Mouse (Mus musculus) neutrophil, adult 83 days (primary cell): ENCODE data around the gene Prm3. TPM values are rescaled to one million over a fixed set of nuclear protein-coding genes. Genes with fewer than 3 reads are reported as not detected.

ENCODE experiments used
- total RNA-seq, 2 experiments: library from RNA; stranded (reverse); gene quantifications; one replicate each; pipeline ENCODE4 v1.2.4; 2023

Prm3 gene
- total RNA-seq = not detected

DNA sequence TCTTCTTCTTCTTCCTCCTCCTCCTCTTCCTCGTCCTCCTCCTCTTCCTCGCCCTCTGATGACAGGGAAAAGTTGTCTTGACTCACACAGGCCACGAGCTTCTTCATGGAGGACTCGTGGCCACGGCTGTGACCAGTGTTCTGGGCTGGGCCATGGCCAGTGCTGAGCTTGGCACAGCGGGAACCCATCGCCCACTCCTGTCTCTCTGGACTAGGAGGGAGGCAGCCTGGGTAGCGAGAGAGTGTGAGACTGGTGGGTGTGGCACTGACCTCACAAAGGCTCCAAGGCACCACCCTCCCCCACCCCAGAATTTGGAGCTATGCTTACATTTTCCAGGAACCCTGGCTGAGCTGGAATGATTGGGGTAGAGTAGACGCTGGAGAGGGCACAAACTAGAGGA, at the start of gene Prm3:
Prm3 (minus strand) TSS at position 213 of the 400 bp plus-strand sequence.

DNA sequence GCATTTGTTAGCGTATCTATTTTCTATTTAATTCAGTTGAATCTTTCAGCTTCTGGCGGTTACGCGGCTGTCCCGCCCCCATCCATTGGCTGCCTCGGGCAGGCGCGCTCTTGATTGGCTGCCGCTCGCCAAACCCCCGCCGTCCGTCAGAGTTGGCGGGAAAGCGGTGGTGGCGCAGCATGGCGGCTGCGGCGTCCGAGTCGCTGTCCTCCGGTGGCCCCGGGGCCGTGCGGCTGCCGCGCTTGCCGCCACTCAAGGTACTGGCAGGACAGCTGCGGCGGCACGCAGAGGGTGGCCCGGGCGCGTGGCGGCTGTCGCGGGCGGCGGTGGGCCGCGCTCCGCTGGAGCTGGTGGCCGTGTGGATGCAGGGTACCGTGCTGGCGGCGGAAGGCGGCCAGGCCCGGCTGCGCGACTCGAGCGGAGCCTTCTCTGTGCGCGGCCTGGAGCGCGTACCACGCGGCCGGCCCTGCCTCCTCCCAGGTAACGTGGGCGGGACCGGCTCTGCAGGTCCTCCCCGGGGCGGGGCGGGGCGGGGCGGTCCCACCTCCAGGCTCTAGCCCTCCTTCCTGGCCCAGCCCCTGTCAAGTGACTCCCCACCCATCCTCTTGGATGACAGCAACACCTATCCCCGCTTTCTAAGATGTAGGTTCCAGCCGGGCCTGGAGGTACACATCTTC, 44.3 kb upstream of the Prm3 start, which contains the start of gene Rmi2:
Rmi2 (plus strand) TSS at position 149 of the 677 bp plus-strand sequence.

DNA sequence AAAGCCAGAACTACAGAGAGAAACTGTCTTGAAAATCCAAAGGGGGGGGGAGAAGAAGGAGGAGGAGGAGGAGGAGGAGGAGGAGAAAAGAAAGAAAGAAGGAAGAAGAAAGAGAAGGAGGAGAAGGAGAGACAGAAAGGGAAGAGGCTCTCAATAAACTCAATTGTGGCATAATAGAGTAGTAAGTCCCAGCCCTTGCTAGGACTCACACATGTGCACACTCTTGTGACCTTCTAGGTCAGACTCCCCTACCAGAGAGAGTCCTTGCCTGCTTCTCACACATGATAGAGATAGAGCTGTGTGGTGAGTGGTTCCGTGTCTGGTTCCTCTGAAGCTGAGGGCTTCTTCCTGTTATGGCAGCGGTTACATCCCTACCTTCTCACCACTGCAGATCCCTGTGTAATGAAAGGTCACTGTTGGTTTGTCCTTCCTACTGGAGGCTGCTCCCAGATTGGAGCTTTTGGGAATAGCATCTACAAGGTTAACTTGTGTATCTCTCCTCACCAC, 22.2 kb upstream of the Prm3 start, which contains the start of gene Gm11172:
Gm11172 (plus strand) TSS at position 51 of the 507 bp plus-strand sequence.

GRCm38 (mm10) chr16:10805789-10806527, 15.2 kb upstream of the Prm3 start, which contains the start of gene Prm1:
Gene Prm1 (minus strand): TSS chr16:10805839.

DNA sequence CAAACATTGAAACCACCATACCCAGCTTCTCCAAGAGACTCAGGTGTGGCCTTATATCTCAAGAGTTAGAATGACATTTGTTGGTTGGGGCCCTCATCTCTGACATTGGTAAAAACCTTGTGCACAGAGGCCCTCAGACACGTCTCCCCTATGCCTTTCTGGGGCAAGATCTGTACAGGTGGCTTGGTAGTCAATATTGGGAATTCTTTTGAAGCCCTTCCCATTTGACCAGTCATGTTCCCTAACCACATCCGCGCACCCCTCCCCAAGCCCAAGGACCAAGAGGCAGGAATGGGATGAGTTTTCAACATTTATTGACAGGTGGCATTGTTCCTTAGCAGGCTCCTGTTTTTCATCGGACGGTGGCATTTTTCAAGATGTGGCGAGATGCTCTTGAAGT, 5.3 kb upstream of the Prm3 start, which contains the start of gene Prm2:
Prm2 (minus strand) TSS at position 101 of the 400 bp plus-strand sequence.

GRCm38 (mm10) chr16:10788271-10788670, 2.4 kb downstream of the Prm3 start, which contains the start of gene Tnp2:
Gene Tnp2 (minus strand): TSS chr16:10788660.

GRCm38 (mm10) chr16:10785371-10786231, 5.1 kb downstream of the Prm3 start, which contains the start of gene Socs1:
Gene Socs1 (minus strand): TSS chr16:10785536.

Other genes with a start within 250 kb of the Prm3 start
- gene Dexi, start 247.9 kb downstream of the Prm3 start, total RNA-seq = 1 to 10 TPM; 3.6 to 5.0 TPM
- 10 to 100 TPM; 31.0 to 32.0 TPM for gene Clec16a, start 245.6 kb downstream of the Prm3 start, total RNA-seq
- gene Socs1, start 5.4 kb downstream of the Prm3 start, total RNA-seq = 1 to 10 TPM; 2.5 to 2.7 TPM
- gene Tnp2, start 2.3 kb downstream of the Prm3 start, total RNA-seq = not detected
- gene Prm2, start 5.2 kb upstream of the Prm3 start, total RNA-seq = not detected
- not detected for gene Prm1, start 14.9 kb upstream of the Prm3 start, total RNA-seq
- not detected for gene Gm11172, start 22.0 kb upstream of the Prm3 start, total RNA-seq
- gene Rmi2, start 44.1 kb upstream of the Prm3 start, total RNA-seq = 1 to 10 TPM; 4.6 to 4.9 TPM